Mouse (Mus musculus): ENCODE results near the gene S100a3.

DNA sequence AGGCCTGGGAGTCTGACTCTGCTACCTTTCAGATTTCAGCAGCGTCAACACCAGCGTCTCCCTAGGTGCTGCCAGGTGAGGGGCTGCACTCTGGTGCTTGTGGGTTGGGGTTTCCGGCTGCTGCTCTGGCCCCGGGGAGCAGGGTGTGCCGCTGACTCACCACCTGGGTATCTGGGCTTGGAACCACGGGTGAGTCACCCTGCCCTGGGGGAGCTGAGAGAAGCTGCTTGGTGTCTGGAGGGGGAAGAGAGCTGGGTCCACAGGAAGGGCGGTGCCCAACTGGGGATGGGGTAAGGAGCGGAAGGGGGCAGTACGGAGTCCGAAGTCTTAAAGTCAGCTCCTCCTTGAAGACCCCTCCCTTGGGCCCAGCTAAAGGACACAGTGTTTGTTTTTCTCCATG lies 26.5 kb downstream of the S100a3 start:
- no peak for TF ChIP-seq CTCF (IDR thresholded peaks at IDR 0.05; ENCODE audit: low read depth)
- TF ChIP-seq EP300 (IDR thresholded peaks at IDR 0.05; ENCODE audit: low read depth), result no peak

All from heart, postnatal 0 days (tissue).